Mouse (Mus musculus) hindbrain, embryonic 15.5 days (tissue): ENCODE data around the gene Dnmt1. TPM values are rescaled to one million over a fixed set of nuclear protein-coding genes. Genes with fewer than 3 reads are reported as not detected.

Experiments
- ATAC-seq: fragments of 200-750 bp; cut with Nextera tagmentation; 2 replicates; pipeline ENCODE4 v1.8.0; 2017; ENCODE audit warnings: low read depth, moderate number of reproducible peaks, moderate TSS enrichment; ENCODE audit not compliant: low FRiP score
- H3K27ac ChIP-seq: fragments of 300-500 bp; sonication (generic); replicated peaks from 2 replicates; pipeline ENCODE4 v1.5.1; 2015; ENCODE audit warnings: mild to moderate bottlenecking, inconsistent platforms
- H3K27me3 ChIP-seq: fragments of 300-500 bp; sonication (generic); 2 replicates; pipeline ENCODE4 v1.6.1; 2015; ENCODE audit warnings: control low read depth, inconsistent platforms
- H3K36me3 ChIP-seq: fragments of 300-500 bp; sonication (generic); 2 replicates; pipeline ENCODE4 v1.6.1; 2015; ENCODE audit warnings: control low read depth, inconsistent platforms
- H3K4me1 ChIP-seq: fragments of 300-500 bp; sonication (generic); replicated peaks from 2 replicates; pipeline ENCODE4 v1.6.1; 2015; ENCODE audit warnings: control low read depth, inconsistent platforms
- H3K4me2 ChIP-seq: fragments of 300-500 bp; sonication (generic); 2 replicates; pipeline ENCODE4 v1.6.1; 2015; ENCODE audit warnings: moderate library complexity, mild to moderate bottlenecking, inconsistent platforms
- H3K4me3 ChIP-seq: fragments of 300-500 bp; sonication (generic); 2 replicates; pipeline ENCODE4 v1.5.1; 2015; ENCODE audit warnings: mild to moderate bottlenecking, inconsistent platforms
- H3K9ac ChIP-seq: fragments of 300-500 bp; sonication (generic); 2 replicates; pipeline ENCODE4 v1.6.1; 2015; ENCODE audit warnings: inconsistent platforms
- H3K9me3 ChIP-seq: fragments of 300-500 bp; sonication (generic); 2 replicates; pipeline ENCODE4 v1.6.1; 2016; ENCODE audit warnings: control low read depth, inconsistent platforms
- WGBS: fragments of 180-500 bp; shearing (Covaris S2); methylation state at CpG from one replicate; pipeline ENCODE4 v1.1.7; 2015; 5-methylcytosine and 5-hydroxymethylcytosine counted together
- microRNA-seq: library from miRNA; unstranded; fragments of <30 nt; microRNA quantifications from one replicate; pipeline ENCODE4, GENCODE M21; 2016
- polyA plus RNA-seq: library from polyadenylated mRNA; unstranded; fragments of >200 nt; fragmentation: Nextera tagmentation; extraction: Ambion mirVana; gene quantifications from 2 replicates; pipeline ENCODE4 v1.2.1, GENCODE M21; 2015

Gene Dnmt1
- polyA plus RNA-seq, 1 experiment from 2014 or later, result 63.9 TPM

DNA sequence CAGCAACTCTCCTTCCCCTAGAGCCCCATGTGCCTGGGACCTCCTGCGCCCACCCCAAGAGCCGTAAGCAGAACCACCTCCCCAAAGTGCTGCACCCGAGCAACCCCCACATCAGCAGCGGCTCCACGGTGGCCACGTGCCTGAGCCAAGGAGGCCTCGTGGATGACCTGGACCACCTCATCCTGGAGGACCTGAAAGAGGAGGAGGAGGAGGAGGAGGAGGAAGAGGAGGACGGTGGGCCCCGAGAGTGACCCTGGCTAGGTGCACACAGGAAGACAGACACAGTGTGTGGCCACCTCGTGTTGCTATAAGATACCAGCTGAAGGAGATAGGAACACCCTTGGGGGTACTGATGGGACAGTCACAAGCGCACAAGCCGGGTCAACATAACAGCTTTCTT is 86.2 kb downstream of the Dnmt1 start:
- H3K27me3 ChIP-seq, result peaks cover 24% of the 10 kb centered on the region
- WGBS, result 93% methylated on average over 12 of the region's 12 CpGs
- peaks cover 14% of the 10 kb centered on the region for H3K4me1 ChIP-seq
- H3K27ac ChIP-seq, result no peak overlapping the region
- no peak overlapping the region for H3K9ac ChIP-seq
- H3K36me3 ChIP-seq, result no peaks in the 10 kb centered on the region
- H3K4me3 ChIP-seq, result no peak overlapping the region
- no peak overlapping the region for H3K4me2 ChIP-seq
- H3K9me3 ChIP-seq, result no peaks in the 10 kb centered on the region
- no peak for ATAC-seq

DNA sequence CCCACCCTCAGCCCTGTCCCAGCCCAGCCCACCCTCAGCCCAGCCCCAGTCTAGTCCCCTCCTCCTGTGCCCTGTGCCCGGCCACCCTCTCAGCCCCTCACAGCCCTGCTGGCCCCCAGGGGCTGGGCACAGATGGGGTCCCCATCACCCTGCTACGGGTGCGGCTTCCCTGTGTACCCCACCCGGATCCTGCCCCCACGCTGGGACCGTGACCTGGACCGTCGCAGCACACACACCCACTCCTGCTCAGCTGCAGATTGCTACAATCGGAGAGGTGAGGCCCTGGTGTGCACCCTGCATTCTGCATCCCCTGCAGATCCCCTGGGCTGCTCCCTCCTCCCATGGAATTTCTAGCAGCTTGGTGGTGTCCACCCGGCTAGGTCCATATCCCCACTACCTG is 86.7 kb downstream of the Dnmt1 start:
- no peak for ATAC-seq
- peaks cover 16% of the 10 kb centered on the region for H3K4me1 ChIP-seq
- no peaks in the 10 kb centered on the region for H3K36me3 ChIP-seq
- H3K27me3 ChIP-seq, result peaks cover 29% of the 10 kb centered on the region
- H3K4me3 ChIP-seq, result no peak overlapping the region
- no peak overlapping the region for H3K4me2 ChIP-seq
- no peaks in the 10 kb centered on the region for H3K9me3 ChIP-seq
- H3K27ac ChIP-seq, result no peak overlapping the region
- H3K9ac ChIP-seq, result no peak overlapping the region
- WGBS, result 89% methylated on average over 10 of the region's 10 CpGs

DNA sequence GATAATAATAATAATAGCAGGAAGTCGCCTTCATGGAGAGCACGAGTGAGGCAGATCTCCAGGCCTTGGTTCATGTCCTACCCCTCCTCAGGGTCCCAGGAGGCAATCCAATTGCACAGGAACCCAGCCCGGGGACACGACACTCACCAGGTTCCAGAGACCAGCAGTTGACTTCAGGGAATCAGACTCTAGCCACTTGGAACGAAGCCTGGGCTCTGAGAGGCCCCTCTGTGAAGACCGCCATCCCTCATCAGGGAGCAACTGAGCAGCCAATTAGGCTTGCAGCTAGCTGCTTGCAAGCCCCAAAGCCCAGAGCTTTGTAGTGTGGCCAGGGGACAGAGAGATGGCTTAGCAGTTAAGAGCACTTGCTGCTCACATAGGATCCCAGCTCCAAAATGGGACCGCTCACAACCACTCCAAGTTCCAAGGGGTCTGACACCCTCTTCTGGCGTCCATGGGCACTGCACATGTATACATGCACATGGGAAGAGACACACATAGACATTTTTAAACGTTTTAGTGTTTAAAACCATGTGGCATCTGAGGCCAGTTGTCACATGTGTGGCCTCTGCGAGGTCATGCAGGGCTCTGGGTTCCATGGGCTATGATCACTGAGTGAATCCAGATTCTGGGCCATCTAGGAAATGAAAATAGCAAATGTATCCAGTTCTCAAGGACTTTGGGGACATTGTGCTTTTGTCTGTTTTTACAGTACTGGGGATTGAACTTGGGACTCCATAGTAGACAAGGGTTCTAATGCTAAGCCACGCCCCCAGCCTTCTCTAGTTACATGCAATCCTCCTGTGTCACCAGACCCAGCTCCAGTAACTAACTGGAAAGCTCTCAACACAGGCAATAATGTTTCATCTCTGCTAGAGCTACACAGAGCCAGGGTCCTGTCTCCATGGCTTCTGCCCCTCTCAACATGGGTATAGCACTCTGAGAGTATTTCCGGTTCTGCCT is 89.2 kb downstream of the Dnmt1 start:
- H3K36me3 ChIP-seq, result no peaks in the 10 kb centered on the region
- no peak overlapping the region for H3K27ac ChIP-seq
- ATAC-seq, result no peak
- H3K9me3 ChIP-seq, result no peaks in the 10 kb centered on the region
- 75% methylated on average over 12 of the region's 12 CpGs for WGBS
- H3K9ac ChIP-seq, result no peak overlapping the region
- H3K4me2 ChIP-seq, result no peak overlapping the region
- H3K27me3 ChIP-seq, result peaks cover 40% of the 10 kb centered on the region
- peaks cover 6% of the 10 kb centered on the region; the same call in 1 of the 2 replicates for H3K4me1 ChIP-seq
- H3K4me3 ChIP-seq, result no peak overlapping the region

DNA sequence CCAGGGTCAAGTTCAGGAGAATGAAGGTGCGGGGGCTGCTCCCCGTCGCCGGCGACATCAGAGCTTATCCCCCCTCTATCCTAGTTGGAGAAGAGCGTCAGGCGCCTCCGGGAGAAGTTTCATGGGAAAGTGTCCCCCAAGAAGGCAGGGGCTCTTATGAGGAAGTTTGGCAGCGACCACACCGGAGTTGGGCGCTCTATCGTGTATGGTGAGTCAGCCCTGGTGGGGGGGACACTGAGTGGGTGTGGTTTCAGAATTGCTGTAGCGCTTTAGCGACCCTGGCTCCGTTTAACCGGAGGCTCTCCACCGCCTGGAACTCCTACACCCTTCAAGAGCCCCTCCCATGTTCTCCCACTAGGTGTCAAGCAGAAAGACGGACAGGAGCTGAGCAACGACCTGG is 90.4 kb downstream of the Dnmt1 start:
- H3K4me3 ChIP-seq, result peak overlapping the region; percentile 43
- peak overlapping the region; percentile 60 for H3K4me2 ChIP-seq
- H3K9ac ChIP-seq, result peak overlapping the region; percentile 30; the same call in 1 of the 2 replicates
- H3K4me1 ChIP-seq, result peaks cover 6% of the 10 kb centered on the region; the same call in 1 of the 2 replicates
- no peak overlapping the region for H3K27ac ChIP-seq
- no peaks in the 10 kb centered on the region for H3K9me3 ChIP-seq
- no peak for ATAC-seq
- peaks cover 40% of the 10 kb centered on the region for H3K27me3 ChIP-seq
- no peaks in the 10 kb centered on the region for H3K36me3 ChIP-seq
- 5% methylated on average over 19 of the region's 19 CpGs for WGBS

DNA sequence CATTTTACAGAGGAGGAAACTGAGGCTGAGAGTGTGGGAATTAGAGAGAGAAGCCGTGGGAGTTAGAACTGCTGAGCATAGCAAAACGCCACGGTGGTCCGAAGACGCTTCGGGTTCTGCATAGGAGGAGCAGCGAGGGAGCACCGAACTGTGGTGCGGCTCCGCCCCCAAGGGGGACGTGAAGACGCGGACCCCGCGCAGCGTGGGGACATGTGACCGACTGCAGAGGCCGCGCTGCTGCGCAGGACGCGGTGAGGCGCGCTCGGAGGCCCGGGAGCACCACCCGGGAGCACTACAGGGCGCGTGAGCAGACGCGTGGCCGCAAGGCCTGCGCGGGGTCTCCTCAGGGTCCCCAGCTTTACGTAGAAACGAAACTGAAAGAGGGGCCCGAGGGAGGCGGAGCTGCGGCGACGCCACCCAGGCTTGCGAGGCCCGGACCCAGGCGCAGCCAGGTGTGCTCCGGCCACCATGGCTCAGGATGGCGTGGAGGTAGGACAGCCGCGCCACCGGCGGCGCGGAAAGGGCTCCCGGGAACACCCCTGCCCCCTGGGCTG is 91.2 kb downstream of the Dnmt1 start, which contains the start of gene A230050P20Rik:
Gene A230050P20Rik (plus strand): TSS at position 195 of the 554 bp plus-strand sequence.
- ATAC-seq, result peak; percentile 59; the same call in 1 of the 2 replicates

DNA sequence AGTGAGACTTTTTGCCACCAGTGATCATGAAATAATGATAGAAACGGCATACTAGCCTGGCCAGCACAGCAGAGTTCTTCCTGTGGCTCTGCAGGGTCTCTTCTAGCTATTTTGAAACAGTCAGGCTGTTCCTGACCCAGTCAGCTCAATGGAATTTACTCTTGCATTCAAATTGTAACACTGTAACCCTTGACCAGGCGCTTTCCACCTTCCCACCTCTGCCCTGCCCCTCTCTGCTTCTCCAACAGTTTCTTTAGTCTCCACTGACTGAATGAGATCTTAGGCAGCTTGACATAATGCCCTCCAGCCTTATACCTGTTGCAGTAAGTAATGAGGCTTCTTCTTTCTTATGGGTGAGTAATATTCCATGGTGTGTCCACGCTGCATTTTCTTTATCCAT is 92.8 kb downstream of the Dnmt1 start:
- peaks cover 40% of the 10 kb centered on the region for H3K27me3 ChIP-seq

More for the DNA sequence above, 91.2 kb downstream of the Dnmt1 start, which contains the start of gene A230050P20Rik:
- Histone ChIP-seq H3K9ac (peak within 1 kb of the TSS; percentile 30), H3K27ac (no peak within 1 kb of the TSS), H3K36me3 (no peaks in the 10 kb centered on the region), H3K4me3 (peak within 1 kb of the TSS; percentile 43), H3K27me3 (peaks cover 40% of the 10 kb centered on the region), H3K9me3 (no peaks in the 10 kb centered on the region), H3K4me1 (peaks cover 6% of the 10 kb centered on the region; the same call in 1 of the 2 replicates), H3K4me2 (peak within 1 kb of the TSS; percentile 60)
- 7% methylated on average over 51 of the region's 53 CpGs for WGBS

DNA sequence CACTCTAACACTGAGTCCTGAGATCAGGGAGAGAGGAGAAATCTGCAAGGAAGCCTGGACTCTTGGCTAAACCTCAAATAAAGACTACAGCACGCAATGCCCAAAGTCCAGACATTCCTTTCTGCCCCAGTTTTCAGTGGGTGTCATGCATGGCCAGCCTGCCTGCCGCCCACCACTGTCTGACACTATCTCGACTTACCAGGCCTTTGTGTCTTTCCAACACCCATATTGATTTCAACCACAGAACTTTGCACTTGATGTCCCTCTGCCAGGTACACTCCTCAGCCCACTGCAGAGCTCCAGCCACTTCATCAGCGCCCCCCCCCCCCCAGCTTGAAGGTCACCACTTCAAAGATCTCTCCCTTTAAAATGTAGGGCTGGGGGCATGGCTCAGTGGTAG is 97.5 kb downstream of the Dnmt1 start:
- H3K9ac ChIP-seq, result no peak overlapping the region
- no peaks in the 10 kb centered on the region for H3K9me3 ChIP-seq
- WGBS, result 66% methylated on average over 4 of the region's 4 CpGs
- H3K4me1 ChIP-seq, result no peaks in the 10 kb centered on the region
- no peak overlapping the region for H3K4me3 ChIP-seq
- no peak overlapping the region for H3K27ac ChIP-seq
- no peak for ATAC-seq
- peaks cover 4% of the 10 kb centered on the region for H3K27me3 ChIP-seq
- no peak overlapping the region for H3K4me2 ChIP-seq
- no peaks in the 10 kb centered on the region for H3K36me3 ChIP-seq

More for the DNA sequence above, 92.8 kb downstream of the Dnmt1 start:
- no peak overlapping the region for H3K4me3 ChIP-seq
- H3K4me2 ChIP-seq, result no peak overlapping the region
- H3K9ac ChIP-seq, result no peak overlapping the region
- WGBS, result 58% methylated on average over 3 of the region's 3 CpGs
- H3K27ac ChIP-seq, result no peak overlapping the region
- no peaks in the 10 kb centered on the region for H3K9me3 ChIP-seq
- peaks cover 6% of the 10 kb centered on the region; the same call in 1 of the 2 replicates for H3K4me1 ChIP-seq
- no peaks in the 10 kb centered on the region for H3K36me3 ChIP-seq
- ATAC-seq, result no peak

DNA sequence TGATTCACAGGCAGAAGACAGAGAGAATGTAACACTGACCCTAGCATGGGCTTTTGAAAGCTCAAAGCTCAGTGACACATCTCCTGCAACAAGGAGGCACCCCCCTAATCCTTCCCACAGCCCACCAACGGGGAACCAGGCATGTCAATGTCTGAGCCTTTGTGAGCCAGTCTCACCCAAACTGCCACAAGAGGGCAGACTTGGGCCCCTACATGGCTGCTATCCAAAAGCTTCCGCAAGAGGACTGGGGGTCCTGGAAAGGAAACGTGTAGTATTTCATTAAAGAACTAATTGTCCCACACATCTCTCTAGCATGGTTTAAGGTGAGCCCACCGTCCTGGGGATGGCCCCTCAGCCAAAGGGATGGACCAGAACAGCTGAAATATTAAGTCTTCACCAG is 97.9 kb downstream of the Dnmt1 start:
- Histone ChIP-seq H3K9ac (no peak overlapping the region), H3K4me1 (no peaks in the 10 kb centered on the region), H3K4me2 (no peak overlapping the region), H3K36me3 (no peaks in the 10 kb centered on the region), H3K27ac (no peak overlapping the region), H3K4me3 (no peak overlapping the region), H3K27me3 (peaks cover under 1% of the 10 kb centered on the region; the same call in 1 of the 2 replicates), H3K9me3 (no peaks in the 10 kb centered on the region)
- 6% methylated on average over 4 of the region's 4 CpGs for WGBS
- ATAC-seq, result no peak

DNA sequence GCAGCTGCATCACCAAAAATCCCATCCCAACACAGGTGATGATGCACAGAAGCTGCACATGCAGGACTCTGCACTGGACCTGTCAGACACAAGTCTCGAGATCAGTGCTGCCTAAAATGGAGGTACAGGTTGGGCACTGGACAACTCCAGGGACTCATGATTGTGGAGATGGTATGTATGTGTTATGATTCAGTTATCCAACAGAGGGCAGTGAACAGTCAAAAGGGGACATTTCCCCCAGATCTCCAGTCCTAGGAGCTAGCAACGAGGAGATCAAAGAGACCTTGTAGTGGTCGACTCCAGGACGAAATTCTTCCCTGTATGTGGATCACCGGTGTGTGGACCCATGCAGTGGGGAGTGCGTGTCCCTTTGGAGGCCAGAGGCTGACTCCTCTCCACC is 99.8 kb downstream of the Dnmt1 start:
- Histone ChIP-seq H3K4me2 (no peak overlapping the region), H3K9ac (no peak overlapping the region), H3K27ac (no peak overlapping the region), H3K4me3 (no peak overlapping the region), H3K27me3 (no peaks in the 10 kb centered on the region; the same call in 1 of the 2 replicates), H3K36me3 (no peaks in the 10 kb centered on the region), H3K4me1 (no peaks in the 10 kb centered on the region), H3K9me3 (no peaks in the 10 kb centered on the region)
- no peak for ATAC-seq
- WGBS, result 53% methylated on average over 6 of the region's 6 CpGs

Small RNA genes within 50 kb of the gene (microRNA-seq; reads per million reads assigned to microRNA genes)
- gene Mir7081, result 0.87 reads per million

Other genes starting within 250 kb of the Dnmt1 start
- 199 and 226 TPM in 2 replicates for gene Olfm2, start 213.5 kb downstream of the Dnmt1 start, polyA plus RNA-seq
- 1.1 and 1.2 TPM in 2 replicates for gene Col5a3, start 144.8 kb downstream of the Dnmt1 start, polyA plus RNA-seq
- gene Rdh8, start 141.4 kb downstream of the Dnmt1 start, polyA plus RNA-seq, result not detected in 2 replicates
- 12.9 and 13.2 TPM in 2 replicates for gene A230050P20Rik, start 91.2 kb downstream of the Dnmt1 start, polyA plus RNA-seq
- 14.7 and 15.1 TPM in 2 replicates for gene Angptl6, start 80.2 kb downstream of the Dnmt1 start, polyA plus RNA-seq
- gene Ppan, start 71.7 kb downstream of the Dnmt1 start, polyA plus RNA-seq, result 46.3 and 47.5 TPM in 2 replicates
- 249 and 256 TPM in 2 replicates for gene Eif3g, start 61.3 kb downstream of the Dnmt1 start, polyA plus RNA-seq
- gene S1pr2, start 16.9 kb upstream of the Dnmt1 start, polyA plus RNA-seq, result 8.5 and 10.8 TPM in 2 replicates
- 109 and 114 TPM in 2 replicates for gene Mrpl4, start 42.9 kb upstream of the Dnmt1 start, polyA plus RNA-seq
- gene Icam1, start 56.1 kb upstream of the Dnmt1 start, polyA plus RNA-seq, result 3.4 and 3.9 TPM in 2 replicates
- gene Icam4, start 69.5 kb upstream of the Dnmt1 start, polyA plus RNA-seq, result not detected in 2 replicates
- gene Icam5, start 72.2 kb upstream of the Dnmt1 start, polyA plus RNA-seq, result 1.7 and 2.6 TPM in 2 replicates
- 0.58 and 3.0 TPM in 2 replicates for gene Zglp1, start 107.2 kb upstream of the Dnmt1 start, polyA plus RNA-seq
- gene Gm49373, start 113.2 kb upstream of the Dnmt1 start, polyA plus RNA-seq, result 1.7 and 2.8 TPM in 2 replicates
- gene Fdx1l, start 113.7 kb upstream of the Dnmt1 start, polyA plus RNA-seq, result 71.0 and 74.1 TPM in 2 replicates
- 1.3 and 3.1 TPM in 2 replicates for gene Gm38431, start 132.1 kb upstream of the Dnmt1 start, polyA plus RNA-seq
- gene Raver1, start 132.1 kb upstream of the Dnmt1 start, polyA plus RNA-seq, result 31.7 and 37.8 TPM in 2 replicates
- gene Tyk2, start 171.4 kb upstream of the Dnmt1 start, polyA plus RNA-seq, result 11.3 and 11.7 TPM in 2 replicates
- 211 TPM in 2 replicates for gene Cdc37, start 190.1 kb upstream of the Dnmt1 start, polyA plus RNA-seq
- gene Pde4a, start 205.8 kb upstream of the Dnmt1 start, polyA plus RNA-seq, result 36.5 and 41.0 TPM in 2 replicates